Mouse (Mus musculus): ENCODE measurements around the gene Neil3. TPM values are rescaled to one million over a fixed set of nuclear protein-coding genes. Genes with fewer than 3 reads are reported as not detected.

The Neil3 gene
- polyA plus RNA-seq (2015; fragmentation: Nextera tagmentation; extraction: Ambion mirVana): 9.5 and 10.4 TPM in 2 replicates

DNA sequence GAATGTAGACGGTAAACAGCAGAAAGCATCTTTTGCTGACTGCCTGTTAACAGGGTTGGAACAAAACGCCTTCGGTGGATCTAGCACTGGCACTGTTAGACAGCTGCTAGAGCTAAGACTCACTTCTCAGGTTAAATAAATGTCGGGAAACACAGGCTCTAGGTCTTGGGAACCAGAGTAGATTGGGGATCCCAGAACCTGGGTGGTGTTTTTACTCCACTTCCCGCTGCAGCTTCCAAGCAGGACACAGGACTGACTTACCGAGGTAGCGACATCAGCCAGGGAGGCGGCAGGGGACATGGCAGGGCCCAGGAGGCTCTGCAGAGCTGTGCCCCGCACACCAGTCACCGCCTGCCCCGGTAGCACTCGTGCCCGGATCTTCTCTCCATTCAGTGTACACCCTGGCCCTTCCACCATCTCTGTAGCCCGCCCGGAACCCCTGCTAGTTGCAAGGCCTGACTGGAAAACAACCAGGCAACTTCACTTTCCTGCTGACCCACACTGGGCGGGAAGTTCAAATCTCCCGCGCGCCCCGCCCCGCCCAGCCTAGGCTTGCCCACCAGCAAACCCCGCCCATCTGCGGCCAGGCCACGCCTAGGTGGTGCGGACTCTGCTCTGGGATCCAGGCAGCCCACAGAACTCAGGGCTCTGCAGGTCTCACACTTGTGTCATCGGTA, at the start of gene Neil3:
TSS of gene Neil3 (minus strand) at position 571 of the 677 bp plus-strand sequence.

Other genes with a start within 250 kb of the Neil3 start
- gene Aga, start 127.3 kb downstream of the Neil3 start, polyA plus RNA-seq (2015; fragmentation: Nextera tagmentation; extraction: Ambion mirVana): 51.7 and 62.4 TPM in 2 replicates